Mouse (Mus musculus): ENCODE measurements around the gene Ryr2. TPM values are rescaled to one million over a fixed set of nuclear protein-coding genes. Genes with fewer than 3 reads are reported as not detected.
A peak's percentile ranks its signal among the peaks of the same experiment; 100 is the strongest.

Ryr2 gene
- polyA plus RNA-seq, 1 experiment from 2014 or later: not detected

- DNase-seq (ENCODE audit: low read depth, low spot score): no peak
- peak; percentile 62 for TF ChIP-seq CTCF (IDR thresholded peaks at IDR 0.05)
- H3K27me3 ChIP-seq: no peaks in the 10 kb centered on the region
- in situ Hi-C loops (cut with MboI; ENCODE audit: low pct_unique_long_range_greater_than_20kb): loop anchor here (25.0 kb wide), 1 partner anchor 624 kb away; the partner anchor contains the start of gene Heatr1
- ATAC-seq: no peak
- ChIA-PET CTCF (no interaction called here), POLR2A (no interaction called here)
Measured at GRCm38 (mm10) chr13:11763104-11763503, 343.6 kb downstream of the Ryr2 start.

- H3K27me3 ChIP-seq: no peaks in the 10 kb centered on the region
- CTCF ChIA-PET: interaction anchor here (0.9 kb wide), 1 partner anchor 9 kb away, joined by 3 read pairs; no protein-coding TSS in a partner anchor
- in situ Hi-C loops (cut with MboI; ENCODE audit: low pct_unique_long_range_greater_than_20kb): loop anchor here (25.0 kb wide), 1 partner anchor 629 kb away; the partner anchor contains the start of gene Heatr1
Measured at GRCm38 (mm10) chr13:11757894-11758293, 348.9 kb downstream of the Ryr2 start.

GRCm38 (mm10) chr13:11745479-11745878, 361.3 kb downstream of the Ryr2 start:
- in situ Hi-C loops (cut with MboI; ENCODE audit: low pct_unique_long_range_greater_than_20kb): no loop called here
- no peak for DNase-seq (ENCODE audit: low read depth, low spot score)
- CTCF ChIA-PET: interaction anchor here (1.2 kb wide), 1 partner anchor 11 kb away, joined by 4 read pairs; no protein-coding TSS in a partner anchor

More at GRCm38 (mm10) chr13:11757894-11758293, 348.9 kb downstream of the Ryr2 start:
- TF ChIP-seq CTCF (IDR thresholded peaks at IDR 0.05): no peak
- POLR2A ChIA-PET: no interaction called here
- DNase-seq (ENCODE audit: low read depth, low spot score): no peak
- ATAC-seq: no peak

GRCm38 (mm10) chr13:11738211-11738610, 368.5 kb downstream of the Ryr2 start:
- no peaks in the 10 kb centered on the region for H3K27me3 ChIP-seq
- CTCF ChIA-PET: no interaction called here
- DNase-seq (ENCODE audit: low read depth, low spot score): no peak
- POLR2A ChIA-PET: no interaction called here
- TF ChIP-seq CTCF (IDR thresholded peaks at IDR 0.05): no peak
- in situ Hi-C loops (cut with MboI; ENCODE audit: low pct_unique_long_range_greater_than_20kb): no loop called here
- ATAC-seq: no peak

More at GRCm38 (mm10) chr13:11745479-11745878, 361.3 kb downstream of the Ryr2 start:
- POLR2A ChIA-PET: no interaction called here
- ATAC-seq: no peak
- H3K27me3 ChIP-seq: no peaks in the 10 kb centered on the region
- TF ChIP-seq CTCF (IDR thresholded peaks at IDR 0.05): no peak

GRCm38 (mm10) chr13:11716216-11716615, 390.5 kb downstream of the Ryr2 start:
- no peak for TF ChIP-seq CTCF (IDR thresholded peaks at IDR 0.05)
- POLR2A ChIA-PET: no interaction called here
- ATAC-seq: no peak
- CTCF ChIA-PET: no interaction called here
- H3K27me3 ChIP-seq: no peaks in the 10 kb centered on the region
- DNase-seq (ENCODE audit: low read depth, low spot score): no peak
- in situ Hi-C loops (cut with MboI; ENCODE audit: low pct_unique_long_range_greater_than_20kb): no loop called here

- CTCF ChIA-PET: no interaction called here
- DNase-seq (ENCODE audit: low read depth, low spot score) (no peak), ATAC-seq (no peak)
- no peak for TF ChIP-seq CTCF (IDR thresholded peaks at IDR 0.05)
- in situ Hi-C loops (cut with MboI; ENCODE audit: low pct_unique_long_range_greater_than_20kb): no loop called here
- POLR2A ChIA-PET: no interaction called here
- no peaks in the 10 kb centered on the region for H3K27me3 ChIP-seq
Measured at GRCm38 (mm10) chr13:11709708-11710471, 396.9 kb downstream of the Ryr2 start.

- in situ Hi-C loops (cut with MboI; ENCODE audit: low pct_unique_long_range_greater_than_20kb): no loop called here
- DNase-seq (ENCODE audit: low read depth, low spot score) (no peak), ATAC-seq (no peak)
- no peak for TF ChIP-seq CTCF (IDR thresholded peaks at IDR 0.05)
- H3K27me3 ChIP-seq: no peaks in the 10 kb centered on the region
- ChIA-PET CTCF (no interaction called here), POLR2A (no interaction called here)
Measured at GRCm38 (mm10) chr13:11701721-11702120, 405.0 kb downstream of the Ryr2 start.

- ATAC-seq: no peak
- CTCF ChIA-PET: interaction anchor here (1.1 kb wide), 1 partner anchor 16 kb away, joined by 3 read pairs; no protein-coding TSS in a partner anchor
- TF ChIP-seq CTCF (IDR thresholded peaks at IDR 0.05): no peak
- H3K27me3 ChIP-seq: no peaks in the 10 kb centered on the region
- in situ Hi-C loops (cut with MboI; ENCODE audit: low pct_unique_long_range_greater_than_20kb): no loop called here
- no peak for DNase-seq (ENCODE audit: low read depth, low spot score)
- POLR2A ChIA-PET: no interaction called here
Measured at GRCm38 (mm10) chr13:11696496-11696895, 410.2 kb downstream of the Ryr2 start.

- DNase-seq (ENCODE audit: low read depth, low spot score): no peak
- H3K27me3 ChIP-seq: no peaks in the 10 kb centered on the region
- ChIA-PET CTCF (no interaction called here), POLR2A (no interaction called here)
- no peak for TF ChIP-seq CTCF (IDR thresholded peaks at IDR 0.05)
- in situ Hi-C loops (cut with MboI; ENCODE audit: low pct_unique_long_range_greater_than_20kb): no loop called here
- no peak for ATAC-seq
Measured at GRCm38 (mm10) chr13:11681802-11682201, 424.9 kb downstream of the Ryr2 start.

- ChIA-PET CTCF (no interaction called here), POLR2A (no interaction called here)
- no peak for TF ChIP-seq CTCF (IDR thresholded peaks at IDR 0.05)
- DNase-seq (ENCODE audit: low read depth, low spot score): no peak
- no peak for ATAC-seq
- H3K27me3 ChIP-seq: no peaks in the 10 kb centered on the region
- in situ Hi-C loops (cut with MboI; ENCODE audit: low pct_unique_long_range_greater_than_20kb): no loop called here
Measured at GRCm38 (mm10) chr13:11662815-11663214, 443.9 kb downstream of the Ryr2 start.

- no peaks in the 10 kb centered on the region for H3K27me3 ChIP-seq
- DNase-seq (ENCODE audit: low read depth, low spot score): no peak
- POLR2A ChIA-PET: no interaction called here
- in situ Hi-C loops (cut with MboI; ENCODE audit: low pct_unique_long_range_greater_than_20kb): no loop called here
- CTCF ChIA-PET: no interaction called here
- TF ChIP-seq CTCF (IDR thresholded peaks at IDR 0.05): no peak
- no peak for ATAC-seq
Measured at GRCm38 (mm10) chr13:11644846-11645245, 461.9 kb downstream of the Ryr2 start.

Measured in Patski (cell line).